Mouse (Mus musculus) CH12.LX (cell line): Measurements from ENCODE around the gene Srgap2. TPM values are rescaled to one million over a fixed set of nuclear protein-coding genes. Genes with fewer than 3 reads are reported as not detected.

Experiments used
- DNase-seq: peaks from one replicate; pipeline ENCODE4 v3.0.0-alpha.2; 2013; ENCODE audit errors: extremely low read depth
- H3K27ac ChIP-seq: 2 replicates; pipeline ENCODE4 v1.5.1; 2012; ENCODE audit warnings: low read depth, mild to moderate bottlenecking, control low read depth, moderate library complexity; ENCODE audit not compliant: insufficient read depth
- H3K27me3 ChIP-seq: replicated peaks from 2 replicates; pipeline ENCODE3; 2012; ENCODE audit warnings: inconsistent platforms
- H3K36me3 ChIP-seq, 2 experiments: replicated peaks in 1 of 2; 2 replicates each; pipeline versions ENCODE3 to v1.6.1; 2012; ENCODE audit warnings: inconsistent platforms in 1 of 2, low read length in 1 of 2, mild to moderate bottlenecking in 1 of 2, mixed read lengths in 1 of 2, moderate library complexity in 1 of 2; ENCODE audit not compliant: control insufficient read depth in 1 of 2, insufficient read depth in 1 of 2
- H3K4me1 ChIP-seq, 2 experiments: 2 replicates each; pipeline ENCODE4 v1.6.1; 2012; ENCODE audit warnings: inconsistent platforms in 1 of 2, moderate library complexity in 1 of 2; ENCODE audit not compliant: insufficient read depth in 2 of 2, control insufficient read depth in 1 of 2
- H3K4me2 ChIP-seq: 2 replicates; pipeline ENCODE4 v1.6.1; 2012; ENCODE audit warnings: low read depth, mild to moderate bottlenecking, control low read depth; ENCODE audit not compliant: poor library complexity, insufficient read depth, severe bottlenecking
- H3K4me3 ChIP-seq, 3 experiments: fragments of 150-350 bp in 1 of 3; sonication (generic) in 1 of 3; replicated peaks in 1 of 3; 2 replicates each; pipeline versions ENCODE3 to v1.5.1; 2011 to 2012; ENCODE audit warnings: low read depth in 2 of 3, low read length in 2 of 3, mild to moderate bottlenecking in 2 of 3, moderate library complexity in 2 of 3, control low read depth in 1 of 3, improper control_type of control experiment in 1 of 3, inconsistent platforms in 1 of 3, mixed read lengths in 1 of 3; ENCODE audit not compliant: poor library complexity in 1 of 3
- H3K79me2 ChIP-seq: replicated peaks from 2 replicates; pipeline ENCODE4 v1.6.1; 2012; ENCODE audit warnings: mild to moderate bottlenecking, moderate library complexity; ENCODE audit not compliant: control insufficient read depth, poor library complexity, insufficient read depth, severe bottlenecking; ENCODE audit errors: extremely low read depth
- H3K9ac ChIP-seq: 2 replicates; pipeline ENCODE4 v1.6.1; 2012; ENCODE audit warnings: low read depth, mild to moderate bottlenecking, control low read depth, moderate library complexity; ENCODE audit not compliant: insufficient read depth
- H3K9me3 ChIP-seq: replicated peaks from 2 replicates; pipeline ENCODE3; 2012; ENCODE audit warnings: low read length, inconsistent platforms, mixed read lengths
- CHD1 ChIP-seq: IDR thresholded peaks from 2 replicates; pipeline ENCODE4 v1.6.1; 2012; ENCODE audit warnings: low read depth, low read length, improper control_type of control experiment, inconsistent platforms
- CHD2 ChIP-seq: IDR thresholded peaks from 2 replicates; pipeline ENCODE4 v1.6.1; 2011; ENCODE audit warnings: low read length, improper control_type of control experiment
- ELF1 ChIP-seq: IDR thresholded peaks from 2 replicates; pipeline ENCODE4 v1.6.1; 2014; ENCODE audit warnings: low read depth, mild to moderate bottlenecking, inconsistent platforms, low read length, improper control_type of control experiment
- HCFC1 ChIP-seq: IDR thresholded peaks from 2 replicates; pipeline ENCODE4 v1.6.1; 2012; ENCODE audit warnings: low read depth, mild to moderate bottlenecking, inconsistent platforms, low read length, improper control_type of control experiment
- IRF4 ChIP-seq: IDR thresholded peaks from 2 replicates; pipeline ENCODE4 v1.6.1; 2014; ENCODE audit warnings: low read depth, mild to moderate bottlenecking, inconsistent platforms, low read length, improper control_type of control experiment
- JUN ChIP-seq: IDR thresholded peaks from 2 replicates; pipeline ENCODE4 v1.6.1; 2011; ENCODE audit warnings: low read depth, mild to moderate bottlenecking, low read length, improper control_type of control experiment, moderate library complexity; ENCODE audit not compliant: insufficient read depth
- KAT2A ChIP-seq: IDR thresholded peaks from 2 replicates; pipeline ENCODE4 v1.6.1; 2012; ENCODE audit warnings: low read length, improper control_type of control experiment, inconsistent platforms; ENCODE audit not compliant: insufficient replicate concordance
- MAFK ChIP-seq: IDR thresholded peaks from 2 replicates; pipeline ENCODE4 v1.6.1; 2011; ENCODE audit warnings: low read length, improper control_type of control experiment; ENCODE audit not compliant: insufficient replicate concordance
- MAZ ChIP-seq: IDR thresholded peaks from 2 replicates; pipeline ENCODE4 v1.6.1; 2012; ENCODE audit warnings: low read depth, mild to moderate bottlenecking, inconsistent platforms, low read length, improper control_type of control experiment, moderate library complexity
- MXI1 ChIP-seq: IDR thresholded peaks from 2 replicates; pipeline ENCODE4 v1.6.1; 2011; ENCODE audit warnings: mild to moderate bottlenecking, low read depth, low read length, improper control_type of control experiment
- MYC ChIP-seq: IDR thresholded peaks from 2 replicates; pipeline ENCODE4 v1.6.1; 2011; ENCODE audit warnings: low read depth, mild to moderate bottlenecking, improper control_type of control experiment, low read length
- NELFE ChIP-seq: IDR thresholded peaks from 2 replicates; pipeline ENCODE4 v1.6.1; 2011; ENCODE audit warnings: low read depth, low read length, improper control_type of control experiment
- NRF1 ChIP-seq: IDR thresholded peaks from 2 replicates; pipeline ENCODE4 v1.6.1; 2014; ENCODE audit warnings: low read depth, mild to moderate bottlenecking, inconsistent platforms, low read length, improper control_type of control experiment, moderate library complexity
- PAX5 ChIP-seq: IDR thresholded peaks from 2 replicates; pipeline ENCODE4 v1.6.1; 2012; ENCODE audit warnings: low read length, inconsistent platforms, mixed read lengths
- POLR2AphosphoS2 ChIP-seq: IDR thresholded peaks from 2 replicates; pipeline ENCODE4 v1.6.1; 2011; ENCODE audit warnings: low read depth, low read length, improper control_type of control experiment
- RCOR1 ChIP-seq: conservative IDR thresholded peaks from 2 replicates; pipeline ENCODE4 v1.6.1; 2012; ENCODE audit warnings: low read depth, mild to moderate bottlenecking, inconsistent platforms, low read length, improper control_type of control experiment
- SIN3A ChIP-seq: IDR thresholded peaks from 2 replicates; pipeline ENCODE4 v1.6.1; 2012; ENCODE audit warnings: low read length, improper control_type of control experiment, inconsistent platforms
- SMC3 ChIP-seq: IDR thresholded peaks from 2 replicates; pipeline ENCODE4 v1.6.1; 2011; ENCODE audit warnings: low read depth, low read length, improper control_type of control experiment
- TCF12 ChIP-seq: IDR thresholded peaks from 2 replicates; pipeline ENCODE4 v1.6.1; 2014; ENCODE audit warnings: low read depth, mild to moderate bottlenecking, inconsistent platforms, low read length, improper control_type of control experiment
- UBTF ChIP-seq: IDR thresholded peaks from 2 replicates; pipeline ENCODE4 v1.6.1; 2012; ENCODE audit warnings: low read depth, mild to moderate bottlenecking, inconsistent platforms, low read length, improper control_type of control experiment, moderate library complexity
- ZC3H11A ChIP-seq: IDR thresholded peaks from 2 replicates; pipeline ENCODE4 v1.6.1; 2012; ENCODE audit warnings: low read depth, mild to moderate bottlenecking, inconsistent platforms, low read length, improper control_type of control experiment
- ZNF384 ChIP-seq: IDR thresholded peaks from 2 replicates; pipeline ENCODE4 v1.6.1; 2012; ENCODE audit warnings: low read depth, low read length, improper control_type of control experiment, inconsistent platforms
- dilution Hi-C: fragments of 300-500 bp; cut with MboI; formaldehyde crosslinking; loops from 2 replicates; pipeline ENCODE4 v1.14.3; 2020; ENCODE audit warnings: low sequenced_read_pairs; ENCODE audit not compliant: extremely low pct_unique_long_range_greater_than_20kb, extremely low pct_ligation_motif_present
- in situ Hi-C: fragments of 300-500 bp; cut with MboI; formaldehyde crosslinking; loops from 3 replicates; pipeline ENCODE4 v1.14.3; 2019; ENCODE audit warnings: low sequenced_read_pairs, low pct_ligation_motif_present, low pct_unique_long_range_greater_than_20kb, mixed read lengths
- polyA plus RNA-seq: library from polyadenylated mRNA; unstranded; fragments of >175 nt; gene quantifications from 2 replicates; pipeline ENCODE4 v1.2.1, GENCODE M21; 2012; ENCODE audit warnings: low read depth; ENCODE audit not compliant: insufficient read length
- total RNA-seq, 2 experiments: library from RNA; depleted of rRNA; stranded (reverse); fragments of 300-350 nt in 1 of 2; fragments of >200 nt in 1 of 2; gene quantifications; 2 replicates each; pipeline ENCODE4 v1.2.3; 2012 to 2014

The Srgap2 gene
- total and polyA plus RNA-seq, 3 experiments = 9.7 to 28.1 (median 26.8) TPM

DNA sequence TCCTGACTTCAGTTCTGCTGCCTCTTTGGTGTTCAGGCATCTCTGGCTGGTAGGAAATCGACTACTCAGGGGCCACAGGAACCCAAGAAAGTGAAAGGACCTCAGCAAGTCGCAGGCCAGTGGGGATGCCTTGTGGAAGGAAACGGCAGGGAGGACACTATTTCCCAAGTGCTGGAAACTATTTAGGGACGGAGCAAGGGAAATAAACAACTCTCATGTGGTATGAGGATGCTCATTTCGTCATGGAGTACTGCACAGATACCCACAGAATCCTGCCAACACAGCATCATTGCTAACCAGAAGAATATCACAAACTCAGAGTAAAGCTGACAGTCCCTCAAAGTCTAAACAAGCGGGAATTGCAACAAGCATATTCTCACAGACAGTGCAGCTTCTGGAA lies 284.2 kb downstream of the Srgap2 start:
- H3K4me2 ChIP-seq = no peak overlapping the region
- in situ Hi-C loops = no loop called here
- H3K27me3 ChIP-seq = peaks cover 34% of the 10 kb centered on the region

DNA sequence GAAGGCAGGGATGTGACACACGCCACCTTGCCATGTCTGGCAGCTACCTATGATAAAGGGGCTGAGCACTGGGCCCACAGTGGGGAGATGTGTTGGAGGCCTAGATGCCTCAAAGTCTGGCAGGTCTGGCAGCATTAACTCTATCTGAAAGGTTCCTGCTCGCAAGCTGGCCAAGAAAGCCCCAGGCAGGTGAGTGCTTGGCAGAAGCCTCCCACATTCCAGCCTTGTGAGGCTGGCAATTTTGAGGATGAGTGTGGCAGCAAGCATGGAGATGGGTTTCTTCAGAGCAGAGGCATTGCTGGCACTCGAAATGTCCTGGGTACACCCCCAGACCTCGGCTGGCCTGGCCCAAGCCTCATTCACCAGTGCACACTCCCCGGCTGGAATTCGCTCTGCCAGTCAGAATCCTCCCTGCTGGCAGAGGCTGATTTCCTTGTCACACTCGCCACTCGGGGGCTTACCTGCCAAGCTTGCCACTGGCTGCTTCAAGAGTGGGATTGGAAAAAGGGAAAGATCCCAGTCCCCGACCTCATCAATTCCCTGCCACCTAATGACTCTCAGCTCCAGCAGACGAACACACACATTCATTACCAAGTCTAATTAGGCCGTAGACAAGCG lies 287.5 kb downstream of the Srgap2 start:
- H3K4me2 ChIP-seq = no peak overlapping the region
- TF ChIP-seq SIN3A (no peak), ELF1 (no peak), IRF4 (no peak), HCFC1 (no peak), POLR2AphosphoS2 (no peak), JUN (no peak), RCOR1 (no peak), TCF12 (no peak), CHD1 (no peak), CHD2 (no peak)
- no peak overlapping the region for H3K4me3 ChIP-seq
- dilution Hi-C loops = no loop called here
- peaks cover 32% of the 10 kb centered on the region for H3K27me3 ChIP-seq
- H3K4me1 ChIP-seq = peaks cover 24 to 33% of the 10 kb centered on the region in 2 experiments
- no peaks in the 10 kb centered on the region for H3K36me3 ChIP-seq
- no peak for DNase-seq
- H3K9me3 ChIP-seq = peaks cover 2% of the 10 kb centered on the region
- no peaks in the 10 kb centered on the region for H3K79me2 ChIP-seq
- H3K27ac ChIP-seq = no peak overlapping the region
- in situ Hi-C loops = no loop called here
- no peak overlapping the region for H3K9ac ChIP-seq

More for the DNA sequence above, 284.2 kb downstream of the Srgap2 start:
- TF ChIP-seq MAFK (no peak), ZC3H11A (no peak), NRF1 (no peak), ZNF384 (no peak), NELFE (no peak), JUN (no peak), PAX5 (no peak), MAZ (no peak), SMC3 (no peak), ELF1 (no peak), SIN3A (no peak), MYC (no peak), UBTF (no peak), CHD2 (no peak), MXI1 (no peak), KAT2A (no peak), IRF4 (no peak)
- Histone ChIP-seq H3K4me1 (peaks cover 12 to 26% of the 10 kb centered on the region in 2 experiments), H3K27ac (no peak overlapping the region), H3K4me3 (no peak overlapping the region), H3K79me2 (no peaks in the 10 kb centered on the region), H3K9ac (no peak overlapping the region), H3K36me3 (no peaks in the 10 kb centered on the region), H3K9me3 (peaks cover 2% of the 10 kb centered on the region)
- DNase-seq = no peak
- dilution Hi-C loops = no loop called here
